Mouse (Mus musculus): ENCODE results near the gene Atp2a3.

Gene Atp2a3

GRCm38 (mm10) chr11:72955339-72955974 lies 5.5 kb upstream of the Atp2a3 start:
- DNase-seq, result no peak

- no peak for DNase-seq
These were observed 3.7 kb upstream of the Atp2a3 start for GRCm38 (mm10) chr11:72957318-72957717.

GRCm38 (mm10) chr11:72959924-72960679 lies 867 bp upstream of the Atp2a3 start:
- DNase-seq, result peak in 1 of 2 experiments; percentile 47

GRCm38 (mm10) chr11:72960723-72961071 lies 272 bp upstream of the Atp2a3 start:
- no peak for DNase-seq

GRCm38 (mm10) chr11:72962378-72962777 lies 1.4 kb downstream of the Atp2a3 start:
- DNase-seq, result no peak

GRCm38 (mm10) chr11:72963058-72963788 lies 2.3 kb downstream of the Atp2a3 start:
- no peak for DNase-seq

- DNase-seq, result peak in 1 of 2 experiments; percentile 44
These were observed 2.9 kb downstream of the Atp2a3 start for GRCm38 (mm10) chr11:72963789-72964294.

GRCm38 (mm10) chr11:72974995-72975503 lies 14.1 kb downstream of the Atp2a3 start:
- DNase-seq, result no peak

- DNase-seq, result no peak
These were observed 21.5 kb downstream of the Atp2a3 start for GRCm38 (mm10) chr11:72982516-72982915.

- no peak for DNase-seq
These were observed 22.3 kb downstream of the Atp2a3 start for GRCm38 (mm10) chr11:72983283-72983682.

GRCm38 (mm10) chr11:72986745-72987144 lies 25.8 kb downstream of the Atp2a3 start:
- DNase-seq, result no peak

- no peak for DNase-seq
These were observed 26.3 kb downstream of the Atp2a3 start for GRCm38 (mm10) chr11:72987234-72987633.

- no peak for DNase-seq
These were observed 26.8 kb downstream of the Atp2a3 start for GRCm38 (mm10) chr11:72987807-72988206.

GRCm38 (mm10) chr11:72989044-72989443 lies 28.1 kb downstream of the Atp2a3 start:
- DNase-seq, result no peak

GRCm38 (mm10) chr11:72990688-72991087 lies 29.7 kb downstream of the Atp2a3 start:
- no peak for DNase-seq

- DNase-seq, result no peak
These were observed 31.0 kb downstream of the Atp2a3 start for GRCm38 (mm10) chr11:72991961-72992360.

GRCm38 (mm10) chr11:72996346-72996745 lies 35.4 kb downstream of the Atp2a3 start:
- DNase-seq, result no peak

- no peak for DNase-seq
These were observed 35.8 kb downstream of the Atp2a3 start for GRCm38 (mm10) chr11:72996781-72997180.

- DNase-seq, result no peak
These were observed 36.8 kb downstream of the Atp2a3 start for GRCm38 (mm10) chr11:72997529-72998326.

- no peak for DNase-seq
These were observed 37.8 kb downstream of the Atp2a3 start, which contains the start of gene P2rx1 for GRCm38 (mm10) chr11:72998771-72999170. Gene P2rx1 (plus strand): TSS chr11:72999103.

GRCm38 (mm10) chr11:73001029-73001428 lies 40.1 kb downstream of the Atp2a3 start:
- peak; percentile 51 to 61 for DNase-seq

- DNase-seq, result peak in 1 of 2 experiments; percentile 50
These were observed 45.4 kb downstream of the Atp2a3 start for GRCm38 (mm10) chr11:73006377-73006776.

Measured in thymus, adult 18-20 months (tissue).